Mouse (Mus musculus) heart, postnatal 0 days (tissue): ENCODE measurements around the gene Ikzf2. TPM values are rescaled to one million over a fixed set of nuclear protein-coding genes. Genes with fewer than 3 reads are reported as not detected.

Experiments used
- ATAC-seq: fragments of 200-750 bp; cut with Nextera tagmentation; 2 replicates; pipeline ENCODE4 v1.8.0; 2017; ENCODE audit warnings: low read depth, moderate number of reproducible peaks, moderate library complexity; ENCODE audit not compliant: insufficient read depth
- DNase-seq: peaks from one replicate; pipeline ENCODE4 v3.0.0-alpha.2; 2016; ENCODE audit warnings: low spot score
- H3K27ac ChIP-seq: fragments of 300-500 bp; sonication (generic); 2 replicates; pipeline ENCODE4 v1.5.1; 2014; ENCODE audit warnings: low read depth, mild to moderate bottlenecking
- H3K27me3 ChIP-seq: fragments of 300-500 bp; sonication (generic); 2 replicates; pipeline ENCODE4 v1.6.1; 2014; ENCODE audit warnings: low read length, mixed read lengths; ENCODE audit not compliant: control insufficient read depth, insufficient read depth
- H3K36me3 ChIP-seq: fragments of 300-500 bp; sonication (generic); replicated peaks from 2 replicates; pipeline ENCODE4 v1.6.1; 2014; ENCODE audit warnings: low read length, mixed read lengths; ENCODE audit not compliant: control insufficient read depth, insufficient read depth
- H3K4me1 ChIP-seq: fragments of 300-500 bp; sonication (generic); 2 replicates; pipeline ENCODE4 v1.6.1; 2014; ENCODE audit warnings: antibody characterized with exemption; ENCODE audit not compliant: control insufficient read depth, insufficient read depth
- H3K4me2 ChIP-seq: fragments of 300-500 bp; sonication (generic); 2 replicates; pipeline ENCODE4 v1.6.1; 2014; ENCODE audit warnings: low read depth, mild to moderate bottlenecking, low read length, moderate library complexity
- H3K4me3 ChIP-seq: fragments of 300-500 bp; sonication (generic); 2 replicates; pipeline ENCODE4 v1.5.1; 2014; ENCODE audit warnings: low read depth, low read length
- H3K9ac ChIP-seq: fragments of 300-500 bp; sonication (generic); replicated peaks from 2 replicates; pipeline ENCODE4 v1.6.1; 2014; ENCODE audit warnings: low read depth, low read length, mixed read lengths
- H3K9me3 ChIP-seq: fragments of 300-500 bp; sonication (generic); replicated peaks from 2 replicates; pipeline ENCODE4 v1.6.1; 2016; ENCODE audit warnings: low read length; ENCODE audit not compliant: control insufficient read depth
- CTCF ChIP-seq: IDR thresholded peaks from 2 replicates; pipeline ENCODE4 v1.5.1; 2016; ENCODE audit warnings: antibody characterized with exemption, control low read depth, low read depth
- EP300 ChIP-seq: IDR thresholded peaks from 2 replicates; pipeline ENCODE4 v1.6.1; 2016; ENCODE audit warnings: antibody characterized with exemption, low read depth
- WGBS: fragments of 180-500 bp; shearing (Covaris S2); extraction: QIAGEN DNeasy Blood & Tissue Kit; methylation state at CpG from one replicate; pipeline ENCODE4 v1.1.7; 2014; 5-methylcytosine and 5-hydroxymethylcytosine counted together
- polyA plus RNA-seq: library from polyadenylated mRNA; unstranded; fragments of >200 nt; fragmentation: Nextera tagmentation; extraction: Ambion mirVana; gene quantifications from 2 replicates; pipeline ENCODE4 v1.2.1, GENCODE M21; 2015
- total RNA-seq: library from RNA; depleted of rRNA; stranded (reverse); fragments of >200 nt; gene quantifications from 2 replicates; pipeline ENCODE4 v1.2.3, GENCODE M21; 2014; ENCODE audit warnings: low replicate concordance

The Ikzf2 gene
- total and polyA plus RNA-seq, 2 experiments from 2014 or later: 1.7 to 4.7 TPM

DNA sequence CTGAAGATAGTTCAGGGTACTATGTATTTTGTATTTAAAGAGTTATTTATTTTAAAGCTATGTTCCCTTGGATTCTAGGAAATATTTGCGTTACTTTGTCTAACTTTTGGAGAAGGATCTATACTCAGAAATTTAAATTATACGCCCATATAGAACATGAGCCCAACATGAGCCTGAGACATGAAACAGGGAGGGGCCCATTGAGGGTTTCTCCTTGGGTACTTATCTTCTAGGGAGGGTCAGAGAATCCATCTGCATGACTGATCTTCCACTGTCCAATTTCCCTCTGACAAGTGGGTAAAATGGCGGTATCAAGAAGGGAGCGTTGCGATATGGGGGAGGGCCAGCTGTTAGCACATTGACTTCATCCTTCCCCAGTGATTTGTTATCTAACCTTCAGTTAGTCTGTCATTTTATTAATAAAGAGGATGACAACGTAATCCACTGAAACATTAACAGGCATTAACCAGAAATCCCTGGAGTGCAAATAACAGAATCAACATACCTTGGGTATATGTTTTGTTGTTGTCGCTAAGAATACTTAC, 180.4 kb downstream of the Ikzf2 start:
- WGBS: 88% methylated on average over 7 of the region's 7 CpGs
- Histone ChIP-seq H3K4me2 (no peak overlapping the region), H3K9ac (no peak overlapping the region), H3K9me3 (no peaks in the 10 kb centered on the region), H3K27me3 (no peaks in the 10 kb centered on the region), H3K4me1 (no peaks in the 10 kb centered on the region), H3K4me3 (no peak overlapping the region), H3K27ac (no peak overlapping the region), H3K36me3 (no peaks in the 10 kb centered on the region)
- DNase-seq (no peak), ATAC-seq (no peak)
- TF ChIP-seq EP300: no peak
- no peak for TF ChIP-seq CTCF

DNA sequence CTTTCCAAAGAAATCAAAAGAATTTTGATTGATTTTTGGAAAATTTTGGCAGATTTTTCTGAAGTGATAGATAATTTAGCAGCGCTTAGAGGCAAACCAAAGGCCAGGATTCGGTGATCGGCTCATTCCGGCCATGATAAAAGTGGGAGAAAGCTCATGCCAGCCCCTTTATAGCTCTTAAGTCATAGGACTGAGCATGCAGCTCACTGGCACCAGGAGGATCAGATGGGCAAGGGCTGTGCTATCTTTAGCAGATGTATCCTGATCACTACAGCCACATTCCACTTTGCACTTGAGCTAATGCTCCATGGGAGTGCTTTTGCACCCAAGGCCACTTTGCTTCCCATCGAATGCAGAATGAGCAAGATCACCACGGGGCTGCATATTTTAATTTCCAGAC, 181.0 kb downstream of the Ikzf2 start:
- no peak overlapping the region for H3K27ac ChIP-seq
- 67% methylated on average over 6 of the region's 6 CpGs for WGBS
- no peaks in the 10 kb centered on the region for H3K9me3 ChIP-seq
- no peak overlapping the region for H3K4me3 ChIP-seq
- no peak overlapping the region for H3K9ac ChIP-seq
- ATAC-seq (no peak), DNase-seq (no peak)
- no peak overlapping the region for H3K4me2 ChIP-seq
- H3K27me3 ChIP-seq: no peaks in the 10 kb centered on the region
- no peak for TF ChIP-seq EP300
- TF ChIP-seq CTCF: no peak
- H3K4me1 ChIP-seq: no peaks in the 10 kb centered on the region
- H3K36me3 ChIP-seq: no peaks in the 10 kb centered on the region

DNA sequence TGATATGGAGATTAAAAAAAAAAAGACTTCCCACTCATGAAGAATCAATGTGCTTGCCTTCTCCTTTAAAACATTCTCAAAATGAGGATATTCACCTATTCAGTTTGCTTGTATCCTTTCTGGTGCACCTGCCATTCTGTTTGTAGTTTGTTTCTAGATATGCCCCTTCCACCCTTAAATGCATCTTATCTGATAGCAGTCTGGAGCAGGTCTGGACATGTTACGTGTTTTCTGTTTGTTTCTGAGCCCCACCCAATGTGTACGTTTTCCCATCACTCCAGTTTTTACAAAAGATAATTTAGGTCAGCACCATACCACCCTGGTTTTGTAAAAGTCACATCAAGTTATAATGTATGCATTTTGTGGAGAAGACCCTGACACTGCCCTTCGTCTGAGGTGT, 186.7 kb downstream of the Ikzf2 start:
- Histone ChIP-seq H3K9ac (no peak overlapping the region), H3K27ac (no peak overlapping the region), H3K4me2 (no peak overlapping the region), H3K9me3 (no peaks in the 10 kb centered on the region), H3K27me3 (no peaks in the 10 kb centered on the region), H3K4me3 (no peak overlapping the region), H3K4me1 (no peaks in the 10 kb centered on the region), H3K36me3 (no peaks in the 10 kb centered on the region)
- TF ChIP-seq EP300: no peak
- no peak for TF ChIP-seq CTCF
- ATAC-seq: no peak
- WGBS: 72% methylated on average over 3 of the region's 3 CpGs
- DNase-seq: no peak

DNA sequence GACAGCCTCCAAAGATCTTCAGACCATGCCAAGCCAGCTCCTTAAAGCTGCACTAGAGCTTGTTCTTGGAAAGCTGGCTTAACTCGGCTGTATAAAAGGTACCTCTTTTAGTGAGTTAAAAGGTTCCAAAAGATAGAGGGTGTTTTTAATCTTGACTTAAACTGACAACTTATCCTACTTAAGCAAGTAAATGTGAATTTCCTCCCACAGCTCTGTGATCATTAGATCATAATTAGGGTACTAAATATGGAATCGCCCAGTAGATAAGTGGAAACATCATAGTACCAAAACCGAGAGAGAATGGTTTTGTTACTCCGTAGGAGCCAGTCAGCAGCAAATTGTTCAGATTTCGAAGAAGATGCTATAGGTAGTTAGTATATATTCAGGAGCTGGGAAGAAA, 187.4 kb downstream of the Ikzf2 start:
- no peak overlapping the region for H3K27ac ChIP-seq
- H3K4me3 ChIP-seq: no peak overlapping the region
- no peaks in the 10 kb centered on the region for H3K9me3 ChIP-seq
- DNase-seq (no peak), ATAC-seq (no peak)
- H3K36me3 ChIP-seq: no peaks in the 10 kb centered on the region
- 74% methylated on average over 5 of the region's 5 CpGs for WGBS
- H3K27me3 ChIP-seq: no peaks in the 10 kb centered on the region
- no peaks in the 10 kb centered on the region for H3K4me1 ChIP-seq
- no peak overlapping the region for H3K4me2 ChIP-seq
- TF ChIP-seq EP300 (no peak), CTCF (no peak)
- no peak overlapping the region for H3K9ac ChIP-seq

DNA sequence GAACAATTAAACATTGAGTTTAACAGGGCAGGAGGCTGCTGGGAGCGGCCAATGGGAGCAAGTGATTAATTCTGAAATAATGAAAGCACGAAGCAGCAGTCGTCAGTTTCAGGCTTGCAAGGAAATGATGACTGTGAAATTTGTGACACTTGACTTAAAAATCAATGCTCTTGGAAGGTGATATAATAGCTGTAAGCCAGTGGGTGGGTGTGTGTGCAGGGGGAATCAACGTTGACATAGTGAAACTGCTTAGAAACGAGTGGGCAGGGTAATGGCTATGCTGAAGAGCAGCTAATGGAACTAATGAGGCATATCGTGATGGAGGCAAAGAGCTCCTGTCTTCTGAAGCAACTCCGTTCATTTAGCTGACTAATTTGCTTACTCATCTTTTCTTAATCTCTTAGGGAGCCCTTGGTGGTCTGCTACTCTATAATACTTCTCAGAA, 188.2 kb downstream of the Ikzf2 start:
- no peak overlapping the region for H3K9ac ChIP-seq
- no peak overlapping the region for H3K4me3 ChIP-seq
- no peak overlapping the region for H3K4me2 ChIP-seq
- no peak for TF ChIP-seq EP300
- TF ChIP-seq CTCF: no peak
- DNase-seq: no peak
- no peaks in the 10 kb centered on the region for H3K4me1 ChIP-seq
- 73% methylated on average over 7 of the region's 7 CpGs for WGBS
- no peaks in the 10 kb centered on the region for H3K27me3 ChIP-seq
- H3K36me3 ChIP-seq: no peaks in the 10 kb centered on the region
- H3K27ac ChIP-seq: no peak overlapping the region
- H3K9me3 ChIP-seq: no peaks in the 10 kb centered on the region
- ATAC-seq: no peak

DNA sequence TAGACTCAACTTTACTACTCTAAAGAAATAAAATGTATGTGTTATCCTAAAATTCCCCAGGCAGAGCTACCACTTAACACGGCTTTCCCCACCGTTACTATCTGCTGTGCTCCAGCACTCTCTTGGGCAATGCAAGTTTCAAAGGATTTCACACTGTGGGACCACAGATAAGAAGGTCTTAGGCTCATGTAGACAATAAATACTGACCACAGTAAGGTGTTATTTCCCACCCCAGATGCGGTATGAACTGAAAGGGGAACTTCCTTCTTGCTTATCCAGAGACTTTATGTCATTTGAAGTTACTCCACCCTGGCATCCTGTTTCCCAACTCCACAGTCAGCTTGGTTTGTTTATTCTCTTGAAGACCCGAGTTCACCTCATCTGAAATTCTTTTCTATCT, 191.0 kb downstream of the Ikzf2 start:
- no peak for ATAC-seq
- no peaks in the 10 kb centered on the region for H3K27me3 ChIP-seq
- DNase-seq: no peak
- no peaks in the 10 kb centered on the region for H3K4me1 ChIP-seq
- TF ChIP-seq EP300 (no peak), CTCF (no peak)
- H3K4me3 ChIP-seq: no peak overlapping the region
- H3K4me2 ChIP-seq: no peak overlapping the region
- H3K9me3 ChIP-seq: no peaks in the 10 kb centered on the region
- WGBS: 26% methylated on average over 4 of the region's 4 CpGs
- H3K36me3 ChIP-seq: no peaks in the 10 kb centered on the region
- H3K9ac ChIP-seq: no peak overlapping the region
- no peak overlapping the region for H3K27ac ChIP-seq
